Mouse (Mus musculus) spleen, adult 18-20 months (tissue): ENCODE data around the gene Rln3.

Source experiments
- DNase-seq, 2 experiments: peaks; one replicate each; pipeline ENCODE4 v3.0.0; 2022; ENCODE audit warnings: mixed read lengths in 2 of 2

Gene Rln3

GRCm38 (mm10) chr8:84044900-84045299 lies at the start of gene Rln3:
TSS of gene Rln3 (minus strand) at chr8:84045000.
- DNase-seq, result no peak

GRCm38 (mm10) chr8:84090585-84090984 lies 45.8 kb upstream of the Rln3 start:
- DNase-seq, result no peak

DNA sequence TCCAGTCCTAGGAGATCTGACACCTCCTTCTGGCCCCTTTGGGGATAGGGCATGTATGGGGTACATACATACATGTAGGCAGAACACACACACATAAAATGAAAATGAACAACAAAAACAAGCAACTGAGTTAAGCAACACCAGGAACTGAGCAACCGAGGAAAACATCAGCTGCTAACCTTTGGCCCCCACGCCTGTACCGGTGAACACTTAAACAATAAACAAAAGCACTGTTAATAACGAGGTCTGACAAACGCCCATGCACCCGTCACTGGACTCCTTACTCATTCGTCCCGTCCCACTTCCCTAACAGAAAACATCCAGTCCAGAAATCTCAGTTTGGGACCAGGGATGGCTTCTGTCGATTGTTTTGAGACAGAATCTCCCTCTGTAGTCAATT lies 44.5 kb upstream of the Rln3 start:
- no peak for DNase-seq

- no peak for DNase-seq
Observed at GRCm38 (mm10) chr8:84087821-84088220, 43.0 kb upstream of the Rln3 start.

DNA sequence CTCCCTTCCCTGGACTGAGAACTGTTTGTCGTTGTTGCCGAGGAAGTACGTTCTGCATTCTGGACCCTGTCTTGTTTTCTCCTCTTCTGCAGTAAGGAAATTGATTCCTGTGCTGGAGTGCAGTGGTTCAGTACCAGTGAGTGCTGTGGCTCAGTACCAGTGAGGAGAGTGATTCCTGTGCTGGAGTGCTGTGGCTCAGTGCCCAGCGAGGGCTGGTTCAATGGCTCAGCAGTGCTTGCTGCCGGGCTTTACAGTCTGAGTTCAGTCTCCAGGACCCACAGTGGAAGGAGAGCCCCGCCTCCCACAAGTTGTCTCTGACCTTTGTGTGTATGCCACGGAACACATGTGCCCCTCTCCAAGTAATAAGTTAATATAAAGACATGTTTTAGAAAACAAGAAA lies 42.4 kb upstream of the Rln3 start:
- DNase-seq, result no peak

- no peak for DNase-seq
Observed at GRCm38 (mm10) chr8:84084341-84085115, 39.7 kb upstream of the Rln3 start.

- no peak for DNase-seq
Observed at GRCm38 (mm10) chr8:84083829-84084241, 39.0 kb upstream of the Rln3 start.

DNA sequence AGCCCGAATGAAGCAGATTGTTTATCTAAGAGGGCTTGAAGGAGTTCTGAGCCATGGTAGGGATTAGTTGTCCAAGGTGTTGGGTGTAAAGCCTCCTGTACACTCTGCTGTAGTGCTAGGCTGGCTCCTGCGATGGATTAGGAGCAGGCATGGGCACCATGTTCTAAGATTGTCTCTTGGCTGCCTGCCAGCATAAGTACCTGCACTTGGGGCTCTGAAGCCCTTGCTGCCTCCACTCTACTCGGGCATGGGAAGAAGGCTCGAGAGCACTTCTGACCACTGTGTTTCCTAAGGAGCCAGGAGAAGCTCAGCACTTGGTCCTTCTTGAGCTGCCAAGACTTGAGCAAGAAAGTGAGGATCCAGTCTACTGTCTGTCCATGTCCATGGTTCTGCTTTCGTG lies 34.4 kb upstream of the Rln3 start:
- no peak for DNase-seq

- DNase-seq, result no peak
Observed at GRCm38 (mm10) chr8:84076849-84077248, 32.0 kb upstream of the Rln3 start.

DNA sequence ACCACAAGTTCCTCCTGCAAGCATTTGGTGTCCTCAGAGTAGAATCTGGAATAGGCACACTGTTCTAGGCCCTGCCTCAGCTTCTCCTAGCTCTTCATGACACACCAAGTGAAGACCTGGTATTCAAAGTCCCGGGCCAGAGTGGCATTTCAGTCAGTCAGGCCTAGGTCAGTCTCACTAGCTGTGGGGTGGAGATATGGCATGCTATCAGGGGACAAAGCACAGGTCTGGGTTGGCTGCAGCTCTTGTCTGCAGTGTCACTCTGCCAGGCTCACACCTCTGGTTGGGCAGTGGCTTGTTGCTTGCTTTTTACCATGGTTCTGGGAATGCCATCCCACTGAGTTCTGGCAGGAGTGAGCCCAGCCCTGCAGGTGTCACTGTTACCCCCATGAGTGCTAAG lies 31.6 kb upstream of the Rln3 start:
- DNase-seq, result no peak

GRCm38 (mm10) chr8:84073230-84073976 lies 28.6 kb upstream of the Rln3 start:
- no peak for DNase-seq

GRCm38 (mm10) chr8:84072321-84072720 lies 27.5 kb upstream of the Rln3 start:
- no peak for DNase-seq

- no peak for DNase-seq
Observed at GRCm38 (mm10) chr8:84071921-84072320, 27.1 kb upstream of the Rln3 start.

- DNase-seq, result no peak
Observed at GRCm38 (mm10) chr8:84070667-84071066, 25.9 kb upstream of the Rln3 start.

GRCm38 (mm10) chr8:84070241-84070640 lies 25.4 kb upstream of the Rln3 start:
- no peak for DNase-seq

DNA sequence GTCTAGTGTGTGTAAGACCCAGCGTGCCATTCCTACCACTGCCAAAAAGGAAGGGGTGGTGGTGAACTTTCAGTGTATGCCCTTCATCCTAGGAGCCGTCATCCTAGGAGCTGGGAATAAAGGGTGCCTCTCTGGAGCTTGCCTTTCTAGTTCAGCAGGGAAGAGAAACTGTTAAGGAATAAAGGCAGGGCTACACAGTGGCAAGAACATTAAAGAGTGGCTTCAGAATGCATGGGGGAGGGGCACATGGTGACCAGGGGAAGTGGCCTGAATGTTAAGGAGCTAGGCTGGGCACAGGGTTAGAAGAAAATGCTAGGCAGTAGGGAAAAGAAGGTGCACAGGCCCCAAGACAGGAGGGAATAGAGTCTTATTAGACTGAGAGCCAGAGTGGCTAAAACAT lies 24.9 kb upstream of the Rln3 start:
- DNase-seq, result no peak

- no peak for DNase-seq
Observed at GRCm38 (mm10) chr8:84069169-84069568, 24.4 kb upstream of the Rln3 start.

DNA sequence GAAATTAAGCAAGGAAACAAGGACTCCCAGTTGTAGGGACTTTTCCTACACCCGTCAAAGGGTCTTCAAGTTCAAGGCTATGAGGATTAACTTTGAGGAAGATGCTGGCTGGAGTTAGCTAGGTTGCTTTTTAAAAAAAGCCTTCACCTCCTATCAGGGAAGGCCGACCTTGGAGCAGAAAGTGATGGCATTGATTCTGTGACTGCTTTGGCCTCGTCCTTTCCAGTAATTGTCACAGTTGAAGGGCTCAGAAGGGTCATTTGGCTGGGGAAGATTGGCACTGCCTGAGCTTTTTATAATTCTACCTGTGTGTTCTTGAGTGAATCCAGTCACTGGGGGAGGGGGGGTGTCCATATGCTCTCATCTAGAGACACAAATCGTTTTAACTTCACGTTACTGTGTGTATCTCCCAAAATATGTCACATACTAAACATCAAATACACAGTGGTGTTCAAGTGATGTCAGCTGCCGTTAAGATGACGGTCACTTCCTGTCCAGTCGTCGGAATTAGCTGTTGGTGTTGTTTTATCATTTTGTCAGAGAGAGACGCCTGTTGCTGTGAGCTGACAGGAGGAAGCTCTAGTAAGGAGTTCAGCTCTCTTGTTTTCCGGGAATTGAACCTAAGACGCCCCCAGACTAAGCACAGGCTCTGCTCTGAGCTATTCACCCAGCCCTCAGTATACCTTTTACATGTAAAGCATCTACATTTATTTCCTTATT lies 23.7 kb upstream of the Rln3 start:
- DNase-seq, result no peak

- DNase-seq, result no peak
Observed at GRCm38 (mm10) chr8:84067911-84068310, 23.1 kb upstream of the Rln3 start.

GRCm38 (mm10) chr8:84067047-84067573 lies 22.3 kb upstream of the Rln3 start:
- peak; percentile 96 to 99 for DNase-seq

- peak; percentile 95 to 97 for DNase-seq
Observed at GRCm38 (mm10) chr8:84066291-84066930, 21.6 kb upstream of the Rln3 start, which contains the start of gene Rfx1. TSS of gene Rfx1 (plus strand) at chr8:84066834.

GRCm38 (mm10) chr8:84065457-84066072 lies 20.8 kb upstream of the Rln3 start:
- DNase-seq, result no peak
